Mouse (Mus musculus) limb, embryonic 14.5 days (tissue): ENCODE data around the gene C1qbp. TPM values are rescaled to one million over a fixed set of nuclear protein-coding genes. Genes with fewer than 3 reads are reported as not detected.

Experiments used
- ATAC-seq: fragments of 200-750 bp; cut with Nextera tagmentation; 2 replicates; pipeline ENCODE4 v1.8.0; 2017; ENCODE audit warnings: low read depth, moderate number of reproducible peaks, moderate TSS enrichment; ENCODE audit not compliant: low FRiP score
- DNase-seq: peaks from one replicate; pipeline ENCODE4 v3.0.0-alpha.2; 2015; ENCODE audit warnings: low spot score
- H3K27ac ChIP-seq: fragments of 300-500 bp; sonication (generic); replicated peaks from 2 replicates; pipeline ENCODE4 v1.5.1; 2014; ENCODE audit warnings: low read depth, mild to moderate bottlenecking, low read length, moderate library complexity, mixed read lengths
- H3K27me3 ChIP-seq: fragments of 300-500 bp; sonication (generic); 2 replicates; pipeline ENCODE4 v1.6.1; 2014; ENCODE audit warnings: low read length, mixed read lengths; ENCODE audit not compliant: control insufficient read depth, insufficient read depth
- H3K36me3 ChIP-seq: fragments of 300-500 bp; sonication (generic); 2 replicates; pipeline ENCODE4 v1.6.1; 2014; ENCODE audit warnings: mild to moderate bottlenecking, low read length, moderate library complexity, mixed read lengths; ENCODE audit not compliant: control insufficient read depth, insufficient read depth
- H3K4me1 ChIP-seq: fragments of 300-500 bp; sonication (generic); 2 replicates; pipeline ENCODE4 v1.6.1; 2014; ENCODE audit warnings: antibody characterized with exemption, low read length, mixed read lengths; ENCODE audit not compliant: control insufficient read depth, insufficient read depth
- H3K4me2 ChIP-seq: fragments of 300-500 bp; sonication (generic); replicated peaks from 2 replicates; pipeline ENCODE4 v1.6.1; 2014; ENCODE audit warnings: low read depth, mild to moderate bottlenecking, low read length, moderate library complexity; ENCODE audit not compliant: severe bottlenecking
- H3K4me3 ChIP-seq: fragments of 300-500 bp; sonication (generic); replicated peaks from 2 replicates; pipeline ENCODE4 v1.5.1; 2014; ENCODE audit warnings: low read length
- H3K9ac ChIP-seq: fragments of 300-500 bp; sonication (generic); 2 replicates; pipeline ENCODE4 v1.6.1; 2014; ENCODE audit warnings: mild to moderate bottlenecking, low read depth, low read length, moderate library complexity; ENCODE audit not compliant: severe bottlenecking
- H3K9me3 ChIP-seq: fragments of 300-500 bp; sonication (generic); 2 replicates; pipeline ENCODE4 v1.6.1; 2016; ENCODE audit warnings: low read length; ENCODE audit not compliant: control insufficient read depth
- POLR2A ChIP-seq: fragments of 200-500 bp; IDR thresholded peaks from 2 replicates; pipeline ENCODE4 v1.8.0; 2012; ENCODE audit warnings: inconsistent platforms, mild to moderate bottlenecking, moderate library complexity, borderline replicate concordance; ENCODE audit not compliant: insufficient read depth, insufficient read length; ENCODE audit errors: extremely low read depth
- WGBS: fragments of 180-500 bp; shearing (Covaris S2); extraction: QIAGEN DNeasy Blood & Tissue Kit; methylation state at CpG from one replicate; pipeline ENCODE4 v1.1.7; 2014; 5-methylcytosine and 5-hydroxymethylcytosine counted together
- polyA plus RNA-seq, 2 experiments: library from polyadenylated mRNA; depleted of rRNA in 1 of 2; stranded (reverse) in 1 of 2; unstranded in 1 of 2; fragments of >200 nt; fragmentation: Nextera tagmentation in 1 of 2; extraction: Ambion mirVana in 1 of 2; gene quantifications; 2 replicates each; pipeline versions ENCODE4 v1.2.1 to v1.2.3; 2012 to 2014

C1qbp gene
- polyA plus RNA-seq, 2 experiments: 173 to 221 TPM

- no peak overlapping the region for H3K4me2 ChIP-seq
- ATAC-seq (no peak), DNase-seq (no peak)
- no peaks in the 10 kb centered on the region for H3K9me3 ChIP-seq
- H3K4me1 ChIP-seq: peaks cover 12% of the 10 kb centered on the region
- no peaks in the 10 kb centered on the region for H3K27me3 ChIP-seq
- H3K4me3 ChIP-seq: no peak overlapping the region
- H3K9ac ChIP-seq: no peak overlapping the region
- TF ChIP-seq POLR2A: no peak
- peaks cover 40% of the 10 kb centered on the region for H3K36me3 ChIP-seq
- H3K27ac ChIP-seq: no peak overlapping the region
- WGBS: 95% methylated on average over 6 of the region's 6 CpGs
Measured at GRCm38 (mm10) chr11:71007026-71007425, 24.2 kb upstream of the C1qbp start.

- H3K9me3 ChIP-seq: no peaks in the 10 kb centered on the region
- peaks cover 21% of the 10 kb centered on the region for H3K36me3 ChIP-seq
- peak overlapping the region; percentile 92 for H3K4me3 ChIP-seq
- peak overlapping the region; percentile 50 for H3K4me2 ChIP-seq
- H3K4me1 ChIP-seq: peaks cover 12% of the 10 kb centered on the region
- DNase-seq: no peak
- H3K27me3 ChIP-seq: no peaks in the 10 kb centered on the region
- no peak overlapping the region for H3K27ac ChIP-seq
- 59% methylated on average over 5 of the region's 5 CpGs for WGBS
- no peak overlapping the region for H3K9ac ChIP-seq
- TF ChIP-seq POLR2A: no peak
- no peak for ATAC-seq
Measured at GRCm38 (mm10) chr11:71005046-71005445, 22.2 kb upstream of the C1qbp start.

DNA sequence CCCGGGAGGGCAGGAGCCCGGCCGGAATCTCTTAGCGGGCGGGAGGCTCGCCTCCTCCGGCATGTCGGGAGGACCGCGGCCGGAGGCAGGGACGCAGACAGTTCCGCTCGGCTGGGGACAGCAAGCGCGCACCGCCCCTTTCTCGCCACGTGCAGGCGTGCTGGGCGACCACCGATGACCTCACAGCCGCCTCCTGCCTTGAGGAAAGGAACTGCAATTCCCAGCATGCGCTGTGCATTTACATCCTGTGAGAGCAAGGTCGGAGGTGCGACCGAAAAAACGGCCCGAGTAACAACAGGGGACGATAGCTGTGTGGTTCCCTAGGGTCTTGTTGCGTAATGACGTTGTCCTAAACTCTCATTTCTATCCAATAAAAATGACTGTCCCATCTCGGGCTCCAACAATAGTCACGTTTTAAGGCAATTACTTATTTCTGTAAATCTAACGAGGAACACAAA, 21.5 kb upstream of the C1qbp start, which contains the start of gene Dhx33:
Gene Dhx33 (minus strand): TSS at position 122 of the 458 bp plus-strand sequence.
- under 1% methylated on average over 35 of the region's 35 CpGs for WGBS
- Histone ChIP-seq H3K27me3 (no peaks in the 10 kb centered on the region), H3K4me2 (peak within 1 kb of the TSS; percentile 80), H3K4me3 (peak within 1 kb of the TSS; percentile 92), H3K9me3 (no peaks in the 10 kb centered on the region), H3K4me1 (peaks cover 12% of the 10 kb centered on the region), H3K9ac (peak within 1 kb of the TSS; percentile 70), H3K36me3 (peaks cover 22% of the 10 kb centered on the region), H3K27ac (peak within 1 kb of the TSS; percentile 76; the same call in 1 of the 2 replicates)
- peak; percentile 99 for DNase-seq
- TF ChIP-seq POLR2A: no peak
- peak; percentile 98 for ATAC-seq

DNA sequence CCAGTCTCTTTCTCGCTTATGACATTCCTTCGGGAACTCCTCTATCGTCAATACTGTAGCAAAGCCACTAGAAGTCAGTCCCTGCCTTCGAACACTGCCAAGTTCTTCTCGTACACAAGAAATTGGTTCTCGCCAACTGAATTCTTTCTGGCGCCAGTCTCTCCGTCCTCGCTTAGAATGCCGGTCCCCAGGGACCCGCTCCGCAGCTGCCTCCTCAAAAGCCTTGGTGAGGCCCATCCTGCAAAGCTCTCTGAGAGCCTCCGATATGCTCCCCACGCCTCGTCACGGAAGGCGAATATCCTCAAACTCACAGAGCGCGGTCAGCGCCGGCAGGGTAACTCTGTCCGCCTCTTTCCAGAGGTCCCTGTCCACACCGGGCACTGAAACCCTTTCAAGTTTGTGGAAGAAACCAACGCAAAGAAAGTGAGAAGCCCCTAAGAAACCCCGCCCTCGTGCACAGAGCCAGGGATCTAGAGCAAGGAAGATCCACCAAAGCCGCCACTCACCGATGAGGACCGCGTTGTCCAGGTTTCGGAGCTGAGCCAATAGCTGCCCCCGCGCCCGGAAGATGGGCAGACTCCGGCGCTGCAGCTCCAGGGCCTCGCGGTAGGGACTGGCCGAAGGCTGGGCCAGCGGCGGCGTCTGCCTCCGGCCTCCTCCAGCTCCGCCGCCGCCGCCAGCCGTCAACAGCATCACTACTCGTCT, 20.9 kb upstream of the C1qbp start:
- H3K9me3 ChIP-seq: no peaks in the 10 kb centered on the region
- H3K4me2 ChIP-seq: peak overlapping the region; percentile 80
- peak overlapping the region; percentile 92 for H3K4me3 ChIP-seq
- H3K4me1 ChIP-seq: peaks cover 12% of the 10 kb centered on the region
- no peak for TF ChIP-seq POLR2A
- WGBS: under 1% methylated on average over 43 of the region's 49 CpGs
- H3K27me3 ChIP-seq: no peaks in the 10 kb centered on the region
- DNase-seq (peak; percentile 34), ATAC-seq (peak; percentile 67)
- peak overlapping the region; percentile 70 for H3K9ac ChIP-seq
- peaks cover 25% of the 10 kb centered on the region for H3K36me3 ChIP-seq
- H3K27ac ChIP-seq: peak overlapping the region; percentile 76; the same call in 1 of the 2 replicates

DNA sequence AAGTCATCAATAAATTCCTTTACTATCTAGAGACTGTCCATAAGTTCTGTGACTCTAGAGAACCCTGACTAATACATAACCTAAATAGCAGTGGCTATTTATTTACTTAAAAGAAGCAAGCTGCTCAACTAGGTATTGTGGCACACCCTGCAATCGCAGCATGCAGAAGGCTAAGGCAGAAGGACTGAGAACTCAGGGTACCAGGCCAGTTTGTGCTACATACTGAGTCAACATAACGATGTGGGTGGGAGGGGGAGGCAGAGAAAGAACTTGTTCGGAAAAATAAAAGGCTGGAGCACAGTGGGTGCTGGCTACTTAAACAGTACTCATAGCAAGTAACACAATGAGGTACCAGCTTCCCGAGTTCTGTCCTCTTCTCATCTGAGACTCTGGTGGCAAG, 18.3 kb upstream of the C1qbp start:
- DNase-seq (no peak), ATAC-seq (no peak)
- Histone ChIP-seq H3K4me2 (no peak overlapping the region), H3K9me3 (no peaks in the 10 kb centered on the region), H3K27me3 (no peaks in the 10 kb centered on the region), H3K36me3 (peaks cover 35% of the 10 kb centered on the region), H3K9ac (no peak overlapping the region), H3K27ac (no peak overlapping the region), H3K4me1 (peaks cover 12% of the 10 kb centered on the region), H3K4me3 (no peak overlapping the region)
- no peak for TF ChIP-seq POLR2A
- WGBS: 90% methylated on average over 4 of the region's 4 CpGs

- ATAC-seq: no peak
- TF ChIP-seq POLR2A: no peak
- H3K27me3 ChIP-seq: no peaks in the 10 kb centered on the region
- H3K4me2 ChIP-seq: peak overlapping the region; percentile 80
- H3K36me3 ChIP-seq: peaks cover 69% of the 10 kb centered on the region
- WGBS: 8% methylated on average over 12 of the region's 12 CpGs
- DNase-seq: no peak
- peaks cover 6% of the 10 kb centered on the region; the same call in 1 of the 2 replicates for H3K4me1 ChIP-seq
- no peak overlapping the region for H3K27ac ChIP-seq
- peak overlapping the region; percentile 71 for H3K9ac ChIP-seq
- H3K4me3 ChIP-seq: peak overlapping the region; percentile 90
- no peaks in the 10 kb centered on the region for H3K9me3 ChIP-seq
Measured at GRCm38 (mm10) chr11:70982030-70982429, 796 bp downstream of the C1qbp start.
